Comparison of ENCODE assay signal across 8 mouse cellular contexts in the genomic region with DNA sequence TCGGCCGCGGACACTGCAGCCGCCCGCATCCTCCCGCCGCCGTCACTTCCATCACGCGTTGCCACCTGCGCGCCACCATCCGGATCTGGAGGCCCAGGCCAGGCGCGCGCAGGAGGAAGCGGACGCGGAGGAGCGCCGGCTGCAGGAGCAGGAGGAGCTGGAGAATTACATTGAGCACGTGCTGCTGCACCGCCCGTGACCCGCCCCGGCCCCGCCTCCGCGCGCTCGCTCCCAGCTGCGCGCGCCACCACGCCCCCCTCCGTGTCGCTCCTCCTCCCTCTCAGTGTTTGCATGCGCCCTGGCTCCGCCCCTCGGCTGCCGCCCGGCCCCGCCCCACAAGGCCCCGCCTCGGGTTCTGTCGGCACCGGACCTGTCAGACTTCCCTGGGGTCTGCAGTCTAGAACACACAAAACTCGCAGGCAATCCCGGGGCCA. TPM values are rescaled to one million over a fixed set of nuclear protein-coding genes. Genes with fewer than 3 reads are reported as not detected.
DNase-seq lines count a peak whose midpoint lies in the region; ATAC-seq and TF ChIP-seq lines count a peak whose summit lies in the region.

No protein-coding gene starts in this region.

- H3K9ac ChIP-seq in embryonic facial prominence, embryonic 14.5 days (ENCODE audit: low read depth, low read length) = peak overlapping the region; percentile 30
- peak overlapping the region; percentile 42; the same call in 1 of the 2 replicates for H3K9ac ChIP-seq in liver, adult 2 months (ENCODE audit: low read depth, low read length)

- peaks cover 15% of the 10 kb centered on the region for H3K4me1 ChIP-seq in embryonic facial prominence, embryonic 14.5 days (ENCODE audit: control insufficient read depth, insufficient read depth, low read length)
- H3K4me1 ChIP-seq in liver, adult 2 months (ENCODE audit: control insufficient read depth, insufficient read depth, low read length) = peaks cover 8% of the 10 kb centered on the region

- no peak for TF ChIP-seq POLR2A in liver, adult 2 months (IDR thresholded peaks at IDR 0.05; ENCODE audit: extremely low read depth, insufficient read depth, low read length)
- no peak for TF ChIP-seq POLR2A in myocyte (IDR thresholded peaks at IDR 0.05; ENCODE audit: insufficient read length, low read depth)

- H3K36me3 ChIP-seq in embryonic facial prominence, embryonic 14.5 days (ENCODE audit: control insufficient read depth, insufficient read depth, low read length) = peaks cover 22% of the 10 kb centered on the region
- H3K36me3 ChIP-seq in liver, adult 2 months (ENCODE audit: control insufficient read depth, insufficient read depth, low read length) = peaks cover under 1% of the 10 kb centered on the region; the same call in 1 of the 2 replicates
- peaks cover 5% of the 10 kb centered on the region for H3K36me3 ChIP-seq in myocyte (ENCODE audit: control insufficient read depth, insufficient read depth)

- peaks cover 45% of the 10 kb centered on the region for H3K27me3 ChIP-seq in embryonic facial prominence, embryonic 14.5 days (replicated peaks; ENCODE audit: control insufficient read depth, insufficient read depth, low read length)
- peaks cover 22% of the 10 kb centered on the region for H3K27me3 ChIP-seq in liver, adult 2 months (ENCODE audit: control insufficient read depth, insufficient read depth, low read length)
- peaks cover 11% of the 10 kb centered on the region for H3K27me3 ChIP-seq in myocyte (ENCODE audit: control insufficient read depth, insufficient read depth, insufficient read length)

- no peaks in the 10 kb centered on the region for H3K9me3 ChIP-seq in embryonic facial prominence, embryonic 14.5 days (ENCODE audit: control insufficient read depth, low read length)

- H3K79me2 ChIP-seq in liver, adult 2 months (ENCODE audit: control insufficient read depth, insufficient read depth, low read length) = no peaks in the 10 kb centered on the region
- no peaks in the 10 kb centered on the region for H3K79me2 ChIP-seq in myocyte (ENCODE audit: control insufficient read depth, insufficient read depth)

- H3ac ChIP-seq in myocyte (ENCODE audit: control insufficient read depth, insufficient read length) = no peak overlapping the region

- peak overlapping the region; percentile 43 for H3K4me3 ChIP-seq in embryonic facial prominence, embryonic 14.5 days (ENCODE audit: low read depth, low read length)
- H3K4me3 ChIP-seq in liver, adult 2 months (ENCODE audit: insufficient read depth, low read depth, low read length) = peak overlapping the region; percentile 55
- no peak overlapping the region for H3K4me3 ChIP-seq in myocyte

- under 1% methylated on average over 13 of the region's 49 CpGs for WGBS in embryonic facial prominence, embryonic 14.5 days
- WGBS in liver, adult 2 months = 1% methylated on average over 49 of the region's 49 CpGs

- DNase-seq in A20 (ENCODE audit: low read depth, low spot score) = peak; percentile 93
- DNase-seq in adrenal gland, postnatal 4 days (ENCODE audit: low spot score in 2 of 2) = peak; percentile 85 to 87
- peak; percentile 91 for DNase-seq in embryonic facial prominence, embryonic 14.5 days (ENCODE audit: low spot score)
- peak; percentile 78 to 80 for DNase-seq in heart, adult 9 months (ENCODE audit: low spot score in 2 of 2)
- peak; percentile 87 for DNase-seq in kidney, adult 9 months
- DNase-seq in liver, adult 2 months (ENCODE audit: extremely low read depth, low read depth, low spot score) = peak; percentile 58
- peak; percentile 89 to 94 for DNase-seq in spleen, postnatal 4 days (ENCODE audit: low spot score in 2 of 2)

- H3K27ac ChIP-seq in embryonic facial prominence, embryonic 14.5 days (replicated peaks; ENCODE audit: low read depth, low read length) = no peak overlapping the region
- H3K27ac ChIP-seq in liver, adult 2 months (replicated peaks; ENCODE audit: insufficient read depth, low read depth, low read length) = no peak overlapping the region

- H3K4me2 ChIP-seq in embryonic facial prominence, embryonic 14.5 days (ENCODE audit: low read depth, low read length) = peak overlapping the region; percentile 87
- peak overlapping the region; percentile 79 for H3K4me2 ChIP-seq in myocyte (ENCODE audit: low read depth)

- peak; percentile 84 for ATAC-seq in embryonic facial prominence, embryonic 14.5 days (ENCODE audit: low read depth)

- TF ChIP-seq CTCF in liver, adult 2 months (IDR thresholded peaks at IDR 0.05; ENCODE audit: low read depth, low read length) = no peak

TF ChIP-seq in myocyte, 11 proteins besides CTCF, POLR2A, EP300 and RAD21:
- no peak for TF ChIP-seq TCF12 (IDR thresholded peaks at IDR 0.05; ENCODE audit: insufficient read depth, poor library complexity, severe bottlenecking)
- no peak for TF ChIP-seq CEBPB (IDR thresholded peaks at IDR 0.05; ENCODE audit: insufficient read depth, poor library complexity, severe bottlenecking)
- no peak for TF ChIP-seq SRF (IDR thresholded peaks at IDR 0.05; ENCODE audit: control insufficient read depth, insufficient read length, low read depth)
- TF ChIP-seq MAX (IDR thresholded peaks at IDR 0.05; ENCODE audit: low read depth) = no peak
- TF ChIP-seq E2F4 (IDR thresholded peaks at IDR 0.05; ENCODE audit: insufficient read depth) = no peak
- TF ChIP-seq POLR2AphosphoS2 (IDR thresholded peaks at IDR 0.05; ENCODE audit: insufficient read length, low read depth) = no peak
- TF ChIP-seq MYOG (IDR thresholded peaks at IDR 0.05; ENCODE audit: control insufficient read depth in 1 of 3, insufficient read depth in 1 of 3, insufficient read length in 2 of 3, low read depth in 2 of 3) = no peak
- TF ChIP-seq TCF3 (IDR thresholded peaks at IDR 0.05; ENCODE audit: insufficient read length, low read depth) = no peak
- peak; percentile 35 for TF ChIP-seq USF1 (IDR thresholded peaks at IDR 0.05; ENCODE audit: low read depth)
- TF ChIP-seq MYOD1 (IDR thresholded peaks at IDR 0.05; ENCODE audit: control insufficient read depth in 1 of 3, insufficient read length in 2 of 3, low read depth in 2 of 3) = peak in 1 of 3 experiments; percentile 46
- peak; percentile 6 for TF ChIP-seq REST (IDR thresholded peaks at IDR 0.05; ENCODE audit: insufficient read depth, insufficient read length)

RNA-seq across cellular contexts. Expression of a gene that starts 6.5 kb away (rescaled TPM):
- total RNA-seq in adrenal gland, postnatal 4 days (2021) = 10 to 100 TPM; 15.3 to 17.2 TPM
- polyA plus RNA-seq in embryonic facial prominence, embryonic 14.5 days (2014; fragmentation: Nextera tagmentation; extraction: Ambion mirVana) = 0.92 and 1.3 TPM in 2 replicates
- 0.07 TPM in 1 of 2 replicates, not detected in the other for total RNA-seq in liver, adult 2 months (2014; rRNA removed)
- polyA plus RNA-seq in liver, adult 2 months (2012; rRNA removed) = not detected in 2 replicates
- 0.04 TPM for polyA plus RNA-seq in myocyte (2012; fragmentation: generic; extraction: Trizol)

RNA-seq across cellular contexts. Expression of a gene that starts 13.3 kb away (rescaled TPM):
- total RNA-seq in adrenal gland, postnatal 4 days (2021) = 100 to 1,000 TPM; 121 to 124 TPM
- 136 and 151 TPM in 2 replicates for polyA plus RNA-seq in embryonic facial prominence, embryonic 14.5 days (2014; fragmentation: Nextera tagmentation; extraction: Ambion mirVana)
- 21.5 and 23.8 TPM in 2 replicates for total RNA-seq in liver, adult 2 months (2014; rRNA removed)
- 24.1 and 25.6 TPM in 2 replicates for polyA plus RNA-seq in liver, adult 2 months (2012; rRNA removed)
- 172 TPM for polyA plus RNA-seq in myocyte (2012; fragmentation: generic; extraction: Trizol)

RNA-seq across cellular contexts. Expression of a gene that starts 39.4 kb away (rescaled TPM):
- total RNA-seq in adrenal gland, postnatal 4 days (2021) = 1 to 10 TPM; 1.7 to 2.2 TPM
- 0.50 and 0.63 TPM in 2 replicates for polyA plus RNA-seq in embryonic facial prominence, embryonic 14.5 days (2014; fragmentation: Nextera tagmentation; extraction: Ambion mirVana)
- total RNA-seq in liver, adult 2 months (2014; rRNA removed) = 0.83 and 1.9 TPM in 2 replicates
- 0.12 and 0.32 TPM in 2 replicates for polyA plus RNA-seq in liver, adult 2 months (2012; rRNA removed)
- polyA plus RNA-seq in myocyte (2012; fragmentation: generic; extraction: Trizol) = 17.6 TPM

RNA-seq across cellular contexts. Expression of a gene that starts 44.8 kb away (rescaled TPM):
- 10 to 100 TPM; 57.4 to 60.6 TPM for total RNA-seq in adrenal gland, postnatal 4 days (2021)
- polyA plus RNA-seq in embryonic facial prominence, embryonic 14.5 days (2014; fragmentation: Nextera tagmentation; extraction: Ambion mirVana) = 76.6 and 85.8 TPM in 2 replicates
- total RNA-seq in liver, adult 2 months (2014; rRNA removed) = 30.0 and 44.5 TPM in 2 replicates
- 101 and 109 TPM in 2 replicates for polyA plus RNA-seq in liver, adult 2 months (2012; rRNA removed)
- 97.7 TPM for polyA plus RNA-seq in myocyte (2012; fragmentation: generic; extraction: Trizol)

RNA-seq across cellular contexts. Expression of a gene that starts 45.8 kb away (rescaled TPM):
- 10 to 100 TPM; 60.4 to 64.7 TPM for total RNA-seq in adrenal gland, postnatal 4 days (2021)
- polyA plus RNA-seq in embryonic facial prominence, embryonic 14.5 days (2014; fragmentation: Nextera tagmentation; extraction: Ambion mirVana) = 51.1 and 62.2 TPM in 2 replicates
- total RNA-seq in liver, adult 2 months (2014; rRNA removed) = 21.5 and 22.7 TPM in 2 replicates
- polyA plus RNA-seq in liver, adult 2 months (2012; rRNA removed) = 23.4 and 27.4 TPM in 2 replicates
- polyA plus RNA-seq in myocyte (2012; fragmentation: generic; extraction: Trizol) = 124 TPM

Comparison
In these comparisons a context has a peak if more than half of its experiments do, and no peak if none do; other contexts are left out.
1. RNA of a gene that starts 39.4 kb away (polyA plus RNA-seq): 17.6 TPM in myocyte (single experiment); 0.50 to 0.63 TPM in embryonic facial prominence, embryonic 14.5 days and 0.12 to 0.32 TPM in liver, adult 2 months; every median in the first group is over 10 times any median in the second.
2. Peak in every context shown above with its lines, with median percentiles within 50 percentile points of each other: DNase-seq.